Mouse (Mus musculus) forebrain, embryonic 15.5 days (tissue): ENCODE data around the gene Brd3. TPM values are rescaled to one million over a fixed set of nuclear protein-coding genes. Genes with fewer than 3 reads are reported as not detected.
"Not testable (repeated sequence)": the region's sequence is repeated elsewhere in the genome, so short reads cannot be mapped to it uniquely, and the experiment has no call there.

Experiments used
- ATAC-seq: fragments of 200-750 bp; cut with Nextera tagmentation; replicated peaks from 2 replicates; pipeline ENCODE4 v1.8.0; 2017; ENCODE audit warnings: mild to moderate bottlenecking, moderate TSS enrichment, moderate library complexity
- H3K27ac ChIP-seq: fragments of 300-500 bp; sonication (generic); replicated peaks from 2 replicates; pipeline ENCODE4 v1.5.1; 2015; ENCODE audit warnings: mild to moderate bottlenecking, inconsistent platforms
- H3K27me3 ChIP-seq: fragments of 300-500 bp; sonication (generic); 2 replicates; pipeline ENCODE4 v1.6.1; 2015; ENCODE audit warnings: inconsistent platforms
- H3K36me3 ChIP-seq: fragments of 300-500 bp; sonication (generic); 2 replicates; pipeline ENCODE4 v1.6.1; 2015; ENCODE audit warnings: mild to moderate bottlenecking, inconsistent platforms
- H3K4me1 ChIP-seq: fragments of 300-500 bp; sonication (generic); 2 replicates; pipeline ENCODE4 v1.6.1; 2015; ENCODE audit warnings: inconsistent platforms
- H3K4me2 ChIP-seq: fragments of 300-500 bp; sonication (generic); replicated peaks from 2 replicates; pipeline ENCODE4 v1.6.1; 2015; ENCODE audit warnings: mild to moderate bottlenecking, inconsistent platforms
- H3K4me3 ChIP-seq: fragments of 300-500 bp; sonication (generic); 2 replicates; pipeline ENCODE4 v1.5.1; 2015; ENCODE audit warnings: mild to moderate bottlenecking, inconsistent platforms
- H3K9ac ChIP-seq: fragments of 300-500 bp; sonication (generic); replicated peaks from 2 replicates; pipeline ENCODE4 v1.6.1; 2015; ENCODE audit warnings: mild to moderate bottlenecking, inconsistent platforms
- H3K9me3 ChIP-seq: fragments of 300-500 bp; sonication (generic); 2 replicates; pipeline ENCODE4 v1.6.1; 2016; ENCODE audit warnings: inconsistent platforms
- WGBS: fragments of 180-500 bp; shearing (Covaris S2); methylation state at CpG from one replicate; pipeline ENCODE4 v1.1.7; 2015; ENCODE audit warnings: mixed read lengths; 5-methylcytosine and 5-hydroxymethylcytosine counted together
- polyA plus RNA-seq: library from polyadenylated mRNA; unstranded; fragments of >200 nt; fragmentation: Nextera tagmentation; extraction: Ambion mirVana; gene quantifications from 2 replicates; pipeline ENCODE4 v1.2.1, GENCODE M21; 2015

Gene Brd3
- polyA plus RNA-seq, 1 experiment from 2014 or later = 142 TPM

GRCm38 (mm10) chr2:27539772-27540514 lies 32.5 kb upstream of the Brd3 start:
- Histone ChIP-seq H3K36me3 (peaks cover 18% of the 10 kb centered on the region), H3K9ac (peak overlapping the region; percentile 57), H3K4me1 (peaks cover 17% of the 10 kb centered on the region), H3K27me3 (no peaks in the 10 kb centered on the region), H3K4me2 (peak overlapping the region; percentile 60), H3K4me3 (peak overlapping the region; percentile 44), H3K27ac (peak overlapping the region; percentile 94), H3K9me3 (no peaks in the 10 kb centered on the region)
- ATAC-seq = peak; percentile 97
- under 1% methylated on average over 46 of the region's 46 CpGs for WGBS

DNA sequence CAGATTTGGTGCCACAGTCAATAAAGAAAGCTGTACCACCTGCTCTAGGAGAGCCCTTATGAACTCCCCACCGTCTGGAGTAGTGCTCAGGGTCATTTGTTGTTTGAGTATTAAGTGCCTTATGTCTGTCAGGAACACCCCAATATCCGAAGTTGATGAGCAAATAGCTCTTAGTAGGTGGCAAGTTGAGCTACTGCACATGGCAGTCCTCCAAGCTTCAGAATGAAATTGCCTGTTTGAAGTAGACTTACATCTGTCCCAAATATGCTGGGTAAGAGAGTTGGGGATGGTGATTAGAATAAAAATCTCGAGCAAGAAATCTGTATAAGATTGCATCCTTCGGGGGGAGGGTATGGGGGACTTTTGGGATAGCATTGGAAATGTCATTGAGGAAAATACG lies 31.9 kb upstream of the Brd3 start:
- Histone ChIP-seq H3K27me3 (no peaks in the 10 kb centered on the region), H3K36me3 (peaks cover 24% of the 10 kb centered on the region), H3K4me3 (peak overlapping the region; percentile 44), H3K9me3 (no peaks in the 10 kb centered on the region), H3K27ac (peak overlapping the region; percentile 94), H3K9ac (peak overlapping the region; percentile 32; the same call in 1 of the 2 replicates), H3K4me1 (peaks cover 17% of the 10 kb centered on the region), H3K4me2 (peak overlapping the region; percentile 60)
- 17% methylated on average over 5 of the region's 5 CpGs for WGBS
- ATAC-seq = no peak

- H3K27me3 ChIP-seq, ATAC-seq, H3K9me3 ChIP-seq: not testable (repeated sequence)
- WGBS = 65% methylated on average over 5 of the region's 5 CpGs
- Histone ChIP-seq H3K36me3 (peaks cover 31% of the 10 kb centered on the region), H3K27ac (peak overlapping the region; percentile 94), H3K4me1 (peaks cover 17% of the 10 kb centered on the region), H3K4me3 (peak overlapping the region; percentile 44), H3K9ac (peak overlapping the region; percentile 32; the same call in 1 of the 2 replicates), H3K4me2 (peak overlapping the region; percentile 60)
These were observed 31.2 kb upstream of the Brd3 start for GRCm38 (mm10) chr2:27538455-27539330.

DNA sequence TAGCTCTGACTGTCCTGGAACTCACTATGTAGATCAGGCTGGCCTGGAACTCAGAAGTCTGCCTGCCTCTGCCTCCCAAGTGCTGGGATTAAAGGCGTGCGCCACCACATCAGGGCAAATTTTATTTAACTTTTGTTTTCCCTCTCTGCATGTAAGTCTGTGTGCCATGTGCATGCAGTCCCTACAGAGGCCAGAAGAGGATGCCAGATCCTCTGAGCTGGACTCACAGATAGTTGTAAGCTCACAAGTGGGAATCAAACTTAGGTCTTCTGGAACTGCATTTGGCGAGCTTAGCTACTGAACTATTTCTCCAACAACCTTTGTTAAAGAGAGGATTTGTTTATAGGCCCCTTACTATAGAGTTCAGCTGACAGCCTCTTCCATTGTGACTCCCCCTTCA lies 10.8 kb upstream of the Brd3 start:
- H3K9ac ChIP-seq = no peak overlapping the region
- H3K36me3 ChIP-seq = peaks cover 39% of the 10 kb centered on the region
- no peaks in the 10 kb centered on the region for H3K27me3 ChIP-seq
- no peak overlapping the region for H3K4me2 ChIP-seq
- H3K4me3 ChIP-seq = no peak overlapping the region
- H3K4me1 ChIP-seq = peaks cover 25% of the 10 kb centered on the region
- H3K9me3 ChIP-seq = no peaks in the 10 kb centered on the region
- ATAC-seq = no peak
- 92% methylated on average over 3 of the region's 3 CpGs for WGBS
- no peak overlapping the region for H3K27ac ChIP-seq

DNA sequence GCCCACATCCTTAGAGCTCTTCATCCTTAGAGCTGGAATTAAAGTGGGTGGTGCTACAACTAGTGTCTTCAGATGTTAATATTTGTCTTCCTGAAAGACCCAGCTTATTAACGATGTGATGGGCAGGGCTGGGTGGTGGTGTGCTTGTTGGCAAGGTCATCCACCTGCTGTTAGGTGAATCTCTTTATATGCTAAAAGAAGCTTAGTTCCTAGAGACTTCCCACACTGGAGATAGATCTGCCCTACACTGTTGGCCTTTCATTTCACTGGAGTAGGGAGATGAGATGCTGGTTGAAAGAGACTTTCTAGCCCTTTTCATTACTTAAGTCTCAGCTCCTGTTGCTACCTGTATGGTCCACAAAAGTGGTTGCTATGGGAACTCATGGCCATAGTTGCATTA lies 8.8 kb upstream of the Brd3 start:
- Histone ChIP-seq H3K9ac (0 out of 2 replicates have a peak overlapping the region, but pooled peaks have one; percentile 19), H3K4me1 (peaks cover 25% of the 10 kb centered on the region), H3K27me3 (no peaks in the 10 kb centered on the region), H3K36me3 (peaks cover 26% of the 10 kb centered on the region), H3K9me3 (no peaks in the 10 kb centered on the region), H3K4me2 (peak overlapping the region; percentile 90), H3K4me3 (peak overlapping the region; percentile 91), H3K27ac (no peak overlapping the region)
- 7% methylated on average over 1 of the region's 1 CpGs for WGBS
- ATAC-seq = no peak

- Histone ChIP-seq H3K27me3 (no peaks in the 10 kb centered on the region), H3K9ac (peak overlapping the region; percentile 87), H3K9me3 (no peaks in the 10 kb centered on the region), H3K36me3 (peaks cover 19% of the 10 kb centered on the region), H3K4me1 (peaks cover 25% of the 10 kb centered on the region), H3K27ac (peak overlapping the region; percentile 87), H3K4me3 (peak overlapping the region; percentile 91), H3K4me2 (peak overlapping the region; percentile 90)
- peak; percentile 62 for ATAC-seq
- 0% methylated on average over 34 of the region's 40 CpGs for WGBS
These were observed 8.1 kb upstream of the Brd3 start for GRCm38 (mm10) chr2:27515341-27516166.

GRCm38 (mm10) chr2:27514639-27515328 lies 7.3 kb upstream of the Brd3 start, which contains the start of gene Wdr5:
Gene Wdr5 (plus strand): TSS chr2:27515157.
- peak; percentile 95 for ATAC-seq
- Histone ChIP-seq H3K4me1 (peaks cover 25% of the 10 kb centered on the region), H3K36me3 (peaks cover 11% of the 10 kb centered on the region), H3K4me2 (peak within 1 kb of the TSS; percentile 90), H3K9me3 (no peaks in the 10 kb centered on the region), H3K27ac (peak within 1 kb of the TSS; percentile 87), H3K4me3 (peak within 1 kb of the TSS; percentile 91), H3K9ac (peak within 1 kb of the TSS; percentile 87), H3K27me3 (no peaks in the 10 kb centered on the region)
- WGBS = under 1% methylated on average over 57 of the region's 57 CpGs

- peak overlapping the region; percentile 87 for H3K9ac ChIP-seq
- peak overlapping the region; percentile 91 for H3K4me3 ChIP-seq
- 72% methylated on average over 5 of the region's 5 CpGs for WGBS
- no peak overlapping the region for H3K27ac ChIP-seq
- H3K36me3 ChIP-seq = peaks cover 3% of the 10 kb centered on the region; the same call in 1 of the 2 replicates
- no peak for ATAC-seq
- H3K9me3 ChIP-seq = no peaks in the 10 kb centered on the region
- H3K4me2 ChIP-seq = peak overlapping the region; percentile 90
- H3K4me1 ChIP-seq = peaks cover 25% of the 10 kb centered on the region
- H3K27me3 ChIP-seq = no peaks in the 10 kb centered on the region
These were observed 6.4 kb upstream of the Brd3 start for GRCm38 (mm10) chr2:27513861-27514260.

DNA sequence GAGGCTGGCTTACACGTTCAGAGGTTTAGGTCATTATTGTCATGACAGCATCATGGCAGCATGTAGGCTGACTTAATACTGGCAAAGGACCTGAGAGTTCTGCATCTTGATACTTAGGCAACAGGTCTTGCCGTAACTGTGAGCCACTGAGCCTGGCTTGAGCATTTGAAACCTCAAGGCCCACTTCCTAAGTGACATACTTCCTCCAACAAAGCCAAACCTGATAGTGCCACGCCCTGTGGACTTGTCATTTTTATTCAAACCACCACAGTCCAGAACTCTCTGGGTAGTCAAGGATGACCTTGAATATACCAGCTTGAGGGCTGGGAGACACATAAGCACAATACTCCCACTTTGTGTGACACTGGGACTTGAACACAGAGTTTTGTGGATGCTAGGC lies 5.4 kb upstream of the Brd3 start:
- no peak overlapping the region for H3K27ac ChIP-seq
- no peak overlapping the region for H3K4me3 ChIP-seq
- no peaks in the 10 kb centered on the region for H3K9me3 ChIP-seq
- H3K9ac ChIP-seq = no peak overlapping the region
- no peak overlapping the region for H3K4me2 ChIP-seq
- no peaks in the 10 kb centered on the region for H3K36me3 ChIP-seq
- WGBS = 95% methylated on average over 3 of the region's 3 CpGs
- peaks cover 25% of the 10 kb centered on the region for H3K4me1 ChIP-seq
- ATAC-seq = no peak
- no peaks in the 10 kb centered on the region for H3K27me3 ChIP-seq

DNA sequence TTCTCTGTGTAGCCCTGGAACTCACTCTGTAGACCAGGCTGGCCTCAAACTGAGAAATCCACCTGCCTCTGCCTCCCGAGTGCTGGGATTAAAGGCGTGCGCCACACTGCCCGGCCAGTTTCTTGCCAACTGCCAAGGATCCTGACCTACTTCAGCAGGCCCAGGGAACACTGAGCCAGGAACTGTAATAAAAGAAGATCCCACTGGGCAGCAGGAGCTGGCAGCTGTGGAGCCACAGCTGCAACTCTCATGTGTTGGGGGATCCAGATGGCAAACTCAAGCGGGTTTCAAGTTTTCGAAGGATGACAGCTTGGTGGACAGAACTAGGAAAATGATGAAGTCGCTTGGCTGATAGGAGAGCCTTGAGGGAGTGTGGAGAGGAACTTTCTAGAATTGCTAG lies 3.2 kb upstream of the Brd3 start:
- Histone ChIP-seq H3K4me3 (no peak overlapping the region), H3K27ac (no peak overlapping the region), H3K36me3 (no peaks in the 10 kb centered on the region), H3K9me3 (no peaks in the 10 kb centered on the region), H3K4me1 (peaks cover 9% of the 10 kb centered on the region), H3K9ac (no peak overlapping the region), H3K4me2 (no peak overlapping the region), H3K27me3 (no peaks in the 10 kb centered on the region)
- ATAC-seq = no peak
- WGBS = 95% methylated on average over 7 of the region's 7 CpGs

DNA sequence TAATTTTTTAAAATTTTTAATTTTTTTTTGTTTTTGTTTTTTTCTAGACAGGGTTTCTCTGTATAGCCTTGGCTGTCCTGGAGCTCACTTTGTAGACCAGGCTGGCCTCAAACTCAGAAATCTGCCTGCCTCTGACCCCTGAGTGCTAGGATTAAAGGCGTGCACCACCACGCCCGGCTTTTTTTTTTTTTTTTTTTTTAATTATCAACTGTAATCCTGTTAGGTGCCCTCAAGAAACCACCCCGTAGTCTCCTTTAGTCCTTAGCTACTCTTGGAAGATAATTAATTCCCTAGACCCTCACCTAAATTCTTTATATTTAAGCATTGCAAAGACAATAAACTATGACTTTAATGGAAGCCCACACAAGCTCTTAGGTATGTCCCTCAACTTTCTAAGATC lies 804 bp downstream of the Brd3 start:
- H3K4me1 ChIP-seq, ATAC-seq, H3K27me3 ChIP-seq, H3K27ac ChIP-seq, H3K4me3 ChIP-seq, H3K36me3 ChIP-seq, H3K4me2 ChIP-seq, H3K9me3 ChIP-seq, H3K9ac ChIP-seq: not testable (repeated sequence)
- WGBS = 63% methylated on average over 4 of the region's 4 CpGs
